Mouse (Mus musculus) CH12.LX (cell line): ENCODE measurements around the gene Fntb. TPM values are rescaled to one million over a fixed set of nuclear protein-coding genes. Genes with fewer than 3 reads are reported as not detected.

Experiments used
- DNase-seq: peaks from one replicate; pipeline ENCODE4 v3.0.0-alpha.2; 2013; ENCODE audit errors: extremely low read depth
- H3K27ac ChIP-seq: 2 replicates; pipeline ENCODE4 v1.5.1; 2012; ENCODE audit warnings: low read depth, mild to moderate bottlenecking, control low read depth, moderate library complexity; ENCODE audit not compliant: insufficient read depth
- H3K27me3 ChIP-seq: replicated peaks from 2 replicates; pipeline ENCODE3; 2012; ENCODE audit warnings: inconsistent platforms
- H3K36me3 ChIP-seq, 2 experiments: replicated peaks in 1 of 2; 2 replicates each; pipeline versions ENCODE3 to v1.6.1; 2012; ENCODE audit warnings: inconsistent platforms in 1 of 2, low read length in 1 of 2, mild to moderate bottlenecking in 1 of 2, mixed read lengths in 1 of 2, moderate library complexity in 1 of 2; ENCODE audit not compliant: control insufficient read depth in 1 of 2, insufficient read depth in 1 of 2
- H3K4me1 ChIP-seq, 2 experiments: 2 replicates each; pipeline ENCODE4 v1.6.1; 2012; ENCODE audit warnings: inconsistent platforms in 1 of 2, moderate library complexity in 1 of 2; ENCODE audit not compliant: insufficient read depth in 2 of 2, control insufficient read depth in 1 of 2
- H3K4me2 ChIP-seq: 2 replicates; pipeline ENCODE4 v1.6.1; 2012; ENCODE audit warnings: low read depth, mild to moderate bottlenecking, control low read depth; ENCODE audit not compliant: poor library complexity, insufficient read depth, severe bottlenecking
- H3K4me3 ChIP-seq, 3 experiments: fragments of 150-350 bp in 1 of 3; sonication (generic) in 1 of 3; replicated peaks in 1 of 3; 2 replicates each; pipeline versions ENCODE3 to v1.5.1; 2011 to 2012; ENCODE audit warnings: low read depth in 2 of 3, low read length in 2 of 3, mild to moderate bottlenecking in 2 of 3, moderate library complexity in 2 of 3, control low read depth in 1 of 3, improper control_type of control experiment in 1 of 3, inconsistent platforms in 1 of 3, mixed read lengths in 1 of 3; ENCODE audit not compliant: poor library complexity in 1 of 3
- H3K79me2 ChIP-seq: replicated peaks from 2 replicates; pipeline ENCODE4 v1.6.1; 2012; ENCODE audit warnings: mild to moderate bottlenecking, moderate library complexity; ENCODE audit not compliant: control insufficient read depth, poor library complexity, insufficient read depth, severe bottlenecking; ENCODE audit errors: extremely low read depth
- H3K9ac ChIP-seq: 2 replicates; pipeline ENCODE4 v1.6.1; 2012; ENCODE audit warnings: low read depth, mild to moderate bottlenecking, control low read depth, moderate library complexity; ENCODE audit not compliant: insufficient read depth
- H3K9me3 ChIP-seq: replicated peaks from 2 replicates; pipeline ENCODE3; 2012; ENCODE audit warnings: low read length, inconsistent platforms, mixed read lengths
- BHLHE40 ChIP-seq: IDR thresholded peaks from 2 replicates; pipeline ENCODE4 v1.6.1; 2011; ENCODE audit warnings: mild to moderate bottlenecking, low read depth, low read length, improper control_type of control experiment
- CHD1 ChIP-seq: IDR thresholded peaks from 2 replicates; pipeline ENCODE4 v1.6.1; 2012; ENCODE audit warnings: low read depth, low read length, improper control_type of control experiment, inconsistent platforms
- CTCF ChIP-seq, 2 experiments: IDR thresholded peaks in 1 of 2; conservative IDR thresholded peaks in 1 of 2; 2 replicates each; pipeline ENCODE4 v1.5.1; 2011 to 2012; ENCODE audit warnings: low read depth in 2 of 2, low read length in 2 of 2, improper control_type of control experiment in 1 of 2, inconsistent platforms in 1 of 2, mild to moderate bottlenecking in 1 of 2, moderate library complexity in 1 of 2
- E2F4 ChIP-seq: IDR thresholded peaks from 2 replicates; pipeline ENCODE4 v1.6.1; 2011; ENCODE audit warnings: low read depth, low read length, improper control_type of control experiment; ENCODE audit not compliant: insufficient replicate concordance
- EP300 ChIP-seq: IDR thresholded peaks from 2 replicates; pipeline ENCODE4 v1.6.1; 2011; ENCODE audit warnings: low read length, improper control_type of control experiment
- ETS1 ChIP-seq: conservative IDR thresholded peaks from 2 replicates; pipeline ENCODE4 v1.6.1; 2012; ENCODE audit warnings: low read depth, mild to moderate bottlenecking, inconsistent platforms, low read length, improper control_type of control experiment, moderate library complexity
- GABPA ChIP-seq: IDR thresholded peaks from 2 replicates; pipeline ENCODE4 v1.6.1; 2012; ENCODE audit warnings: low read depth, low read length, improper control_type of control experiment, inconsistent platforms; ENCODE audit not compliant: insufficient replicate concordance
- IRF4 ChIP-seq: IDR thresholded peaks from 2 replicates; pipeline ENCODE4 v1.6.1; 2014; ENCODE audit warnings: low read depth, mild to moderate bottlenecking, inconsistent platforms, low read length, improper control_type of control experiment
- JUN ChIP-seq: IDR thresholded peaks from 2 replicates; pipeline ENCODE4 v1.6.1; 2011; ENCODE audit warnings: low read depth, mild to moderate bottlenecking, low read length, improper control_type of control experiment, moderate library complexity; ENCODE audit not compliant: insufficient read depth
- JUND ChIP-seq: conservative IDR thresholded peaks from 2 replicates; pipeline ENCODE4 v1.6.1; 2011; ENCODE audit warnings: low read depth, low read length, improper control_type of control experiment
- MAFK ChIP-seq: IDR thresholded peaks from 2 replicates; pipeline ENCODE4 v1.6.1; 2011; ENCODE audit warnings: low read length, improper control_type of control experiment; ENCODE audit not compliant: insufficient replicate concordance
- NELFE ChIP-seq: IDR thresholded peaks from 2 replicates; pipeline ENCODE4 v1.6.1; 2011; ENCODE audit warnings: low read depth, low read length, improper control_type of control experiment
- NRF1 ChIP-seq: IDR thresholded peaks from 2 replicates; pipeline ENCODE4 v1.6.1; 2014; ENCODE audit warnings: low read depth, mild to moderate bottlenecking, inconsistent platforms, low read length, improper control_type of control experiment, moderate library complexity
- PAX5 ChIP-seq: IDR thresholded peaks from 2 replicates; pipeline ENCODE4 v1.6.1; 2012; ENCODE audit warnings: low read length, inconsistent platforms, mixed read lengths
- POLR2A ChIP-seq: IDR thresholded peaks from 2 replicates; pipeline ENCODE4 v1.6.1; 2011; ENCODE audit warnings: low read depth, mild to moderate bottlenecking, improper control_type of control experiment, low read length
- RAD21 ChIP-seq: IDR thresholded peaks from 2 replicates; pipeline ENCODE4 v1.6.1; 2011; ENCODE audit warnings: low read depth, mild to moderate bottlenecking, low read length, improper control_type of control experiment, moderate library complexity
- RCOR1 ChIP-seq: conservative IDR thresholded peaks from 2 replicates; pipeline ENCODE4 v1.6.1; 2012; ENCODE audit warnings: low read depth, mild to moderate bottlenecking, inconsistent platforms, low read length, improper control_type of control experiment
- SIN3A ChIP-seq: IDR thresholded peaks from 2 replicates; pipeline ENCODE4 v1.6.1; 2012; ENCODE audit warnings: low read length, improper control_type of control experiment, inconsistent platforms
- TBP ChIP-seq: conservative IDR thresholded peaks from 2 replicates; pipeline ENCODE4 v1.6.1; 2011; ENCODE audit warnings: low read depth, low read length, improper control_type of control experiment
- TCF12 ChIP-seq: IDR thresholded peaks from 2 replicates; pipeline ENCODE4 v1.6.1; 2014; ENCODE audit warnings: low read depth, mild to moderate bottlenecking, inconsistent platforms, low read length, improper control_type of control experiment
- USF2 ChIP-seq: conservative IDR thresholded peaks from 2 replicates; pipeline ENCODE4 v1.6.1; 2011; ENCODE audit warnings: low read depth, low read length, improper control_type of control experiment
- ZNF384 ChIP-seq: IDR thresholded peaks from 2 replicates; pipeline ENCODE4 v1.6.1; 2012; ENCODE audit warnings: low read depth, low read length, improper control_type of control experiment, inconsistent platforms
- dilution Hi-C: fragments of 300-500 bp; cut with MboI; formaldehyde crosslinking; loops from 2 replicates; pipeline ENCODE4 v1.14.3; 2020; ENCODE audit warnings: low sequenced_read_pairs; ENCODE audit not compliant: extremely low pct_unique_long_range_greater_than_20kb, extremely low pct_ligation_motif_present
- in situ Hi-C: fragments of 300-500 bp; cut with MboI; formaldehyde crosslinking; loops from 3 replicates; pipeline ENCODE4 v1.14.3; 2019; ENCODE audit warnings: low sequenced_read_pairs, low pct_ligation_motif_present, low pct_unique_long_range_greater_than_20kb, mixed read lengths
- polyA plus RNA-seq: library from polyadenylated mRNA; unstranded; fragments of >175 nt; gene quantifications from 2 replicates; pipeline ENCODE4 v1.2.1, GENCODE M21; 2012; ENCODE audit warnings: low read depth; ENCODE audit not compliant: insufficient read length
- total RNA-seq, 2 experiments: library from RNA; depleted of rRNA; stranded (reverse); fragments of 300-350 nt in 1 of 2; fragments of >200 nt in 1 of 2; gene quantifications; 2 replicates each; pipeline ENCODE4 v1.2.3; 2012 to 2014

Fntb gene
- total and polyA plus RNA-seq, 3 experiments = 5.6 to 19.5 (median 9.2) TPM

- TF ChIP-seq SIN3A (no peak), EP300 (no peak), CTCF (conservative IDR thresholded peaks at IDR 0.05 in 1 of 2, IDR thresholded peaks at IDR 0.05 in 1 of 2; ENCODE audit: low read depth in 2 of 2, low read length in 2 of 2) (peak in 1 of 2 experiments; percentile 36; a peak in 2 of 4 replicates), POLR2A (no peak), JUND (no peak), JUN (no peak), CHD1 (no peak)
- TF ChIP-seq, all 38 proteins: peak for 1
Measured at GRCm38 (mm10) chr12:76894792-76895559, 129.6 kb downstream of the Fntb start.

GRCm38 (mm10) chr12:76895777-76896176, 130.4 kb downstream of the Fntb start:
- TF ChIP-seq SIN3A (no peak), NRF1 (no peak), TCF12 (no peak), RAD21 (no peak), PAX5 (no peak), E2F4 (no peak), CHD1 (no peak), NELFE (no peak), ETS1 (no peak), IRF4 (no peak), USF2 (no peak), MAFK (no peak), GABPA (no peak), RCOR1 (no peak), EP300 (no peak), JUN (no peak), BHLHE40 (no peak), TBP (no peak), ZNF384 (no peak)
- in situ Hi-C loops (no loop called here), dilution Hi-C loops (no loop called here)
- no peak overlapping the region for H3K4me2 ChIP-seq
- H3K79me2 ChIP-seq = no peaks in the 10 kb centered on the region
- H3K36me3 ChIP-seq = peaks cover 6 to 79% of the 10 kb centered on the region in 2 experiments
- H3K9me3 ChIP-seq = no peaks in the 10 kb centered on the region
- no peak overlapping the region for H3K4me3 ChIP-seq
- H3K27me3 ChIP-seq = no peaks in the 10 kb centered on the region
- DNase-seq = no peak
- H3K27ac ChIP-seq = no peak overlapping the region
- H3K4me1 ChIP-seq = no peaks in the 10 kb centered on the region
- H3K9ac ChIP-seq = no peak overlapping the region

More at GRCm38 (mm10) chr12:76894792-76895559, 129.6 kb downstream of the Fntb start:
- DNase-seq = no peak
- peaks cover 11 to 82% of the 10 kb centered on the region in 2 experiments for H3K36me3 ChIP-seq
- H3K27ac ChIP-seq = no peak overlapping the region
- in situ Hi-C loops (no loop called here), dilution Hi-C loops (no loop called here)
- no peaks in the 10 kb centered on the region for H3K79me2 ChIP-seq
- no peaks in the 10 kb centered on the region for H3K4me1 ChIP-seq
- no peak overlapping the region for H3K4me3 ChIP-seq
- no peak overlapping the region for H3K4me2 ChIP-seq
- no peaks in the 10 kb centered on the region for H3K27me3 ChIP-seq
- H3K9ac ChIP-seq = no peak overlapping the region
- no peaks in the 10 kb centered on the region for H3K9me3 ChIP-seq
